Mouse (Mus musculus): Measurements from ENCODE around the gene Gsap.
"Not testable (repeated sequence)": the region's sequence is repeated elsewhere in the genome, so short reads cannot be mapped to it uniquely, and the experiment has no call there.

Gsap gene

GRCm38 (mm10) chr5:21260746-21261145, 74.7 kb downstream of the Gsap start:
- no peak for DNase-seq (ENCODE audit: low read depth, low spot score)

GRCm38 (mm10) chr5:21261202-21261844, 75.3 kb downstream of the Gsap start:
- peak; percentile 44 for DNase-seq (ENCODE audit: low read depth, low spot score)

DNA sequence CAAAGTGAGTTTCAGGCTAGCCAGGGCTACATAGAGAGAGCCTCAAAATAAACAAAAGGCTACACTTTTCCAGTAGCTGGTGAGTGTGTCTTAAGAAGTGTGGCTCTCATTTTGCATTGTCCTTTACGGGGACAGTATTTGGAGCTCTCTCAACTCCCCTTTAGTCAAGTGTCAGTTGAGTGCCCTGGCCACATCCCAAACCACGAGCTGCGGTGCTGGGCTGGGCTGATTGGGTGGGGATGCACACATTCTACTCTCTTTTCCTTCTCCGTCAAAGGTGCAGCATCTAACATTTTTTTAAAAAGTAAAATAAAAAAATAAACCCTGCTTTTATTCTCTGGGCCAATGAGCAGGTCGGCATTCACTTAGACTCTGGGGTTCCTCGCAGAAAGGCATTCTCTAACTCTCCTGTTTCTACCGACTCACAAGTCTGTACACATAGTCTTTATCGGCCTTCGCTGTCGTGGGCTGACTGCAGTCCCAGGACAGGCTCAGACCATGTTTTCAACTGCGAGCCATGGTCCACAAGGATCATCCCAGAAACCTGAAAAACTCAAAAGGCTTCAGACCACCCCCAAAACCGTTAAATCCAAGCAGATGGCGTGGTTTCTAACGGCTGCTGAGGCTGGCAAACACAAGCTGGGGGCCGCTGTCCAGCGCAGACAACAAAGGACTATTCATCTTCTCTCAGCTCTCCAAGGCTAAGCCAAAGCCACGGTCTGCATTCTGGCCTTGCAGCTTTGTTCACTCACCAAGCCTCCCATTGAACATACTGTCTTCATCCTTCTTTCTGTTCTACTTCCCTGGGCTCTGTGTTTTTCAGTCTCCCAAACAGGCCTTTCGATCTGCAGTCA, 77.4 kb downstream of the Gsap start:
- peak; percentile 46 for DNase-seq (ENCODE audit: low read depth, low spot score)

DNA sequence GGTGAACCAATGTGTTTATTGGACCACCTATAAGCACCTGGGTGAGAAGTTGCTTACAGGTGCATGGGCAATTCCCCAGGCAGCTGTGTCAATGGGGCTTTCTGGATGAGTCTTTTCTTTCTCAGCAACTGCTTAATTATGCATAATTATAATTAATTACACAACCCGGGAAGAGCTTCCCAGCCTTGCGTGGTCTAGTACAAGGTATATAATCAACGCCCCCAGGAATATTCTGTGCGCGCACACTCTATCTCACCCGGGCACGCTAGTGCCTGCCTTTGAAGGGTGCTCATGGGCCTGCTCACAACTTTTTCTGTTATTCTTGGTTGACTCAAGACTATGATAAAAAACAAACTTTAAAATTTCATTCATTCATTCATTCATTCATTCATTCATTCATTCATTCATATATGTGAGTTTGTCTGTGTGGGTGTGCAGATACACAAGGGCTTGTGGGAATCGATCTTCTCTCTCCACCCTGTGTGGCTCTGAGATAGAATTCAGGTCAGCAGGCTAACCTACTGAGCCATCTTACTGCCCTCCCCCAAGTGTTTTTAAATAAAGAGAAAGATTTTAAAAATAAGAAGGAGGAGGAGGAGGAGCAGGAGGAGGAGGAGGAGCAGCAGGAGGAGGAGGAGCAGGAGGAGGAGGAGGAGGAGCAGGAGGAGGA, 78.4 kb downstream of the Gsap start:
- no peak for DNase-seq (ENCODE audit: low read depth, low spot score)

DNA sequence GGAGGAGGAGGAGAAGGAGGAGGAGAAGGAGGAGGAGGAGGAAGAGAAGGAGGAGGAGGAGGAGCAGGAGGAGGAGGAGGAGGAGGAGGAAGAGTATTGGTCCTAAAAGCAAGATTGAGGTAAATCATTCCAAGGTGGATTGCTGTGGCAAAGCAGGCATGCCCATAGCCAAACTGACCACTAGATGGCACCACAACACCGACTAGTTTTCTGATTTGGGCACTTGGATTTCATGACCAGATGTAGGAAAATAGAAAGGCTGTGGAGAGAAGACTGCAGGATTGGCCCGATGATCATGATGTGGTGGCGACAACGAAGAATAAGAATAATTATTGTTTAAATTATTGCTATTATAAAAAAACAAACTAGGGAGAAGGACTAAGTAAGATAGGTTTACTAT, 79.0 kb downstream of the Gsap start:
- peak; percentile 90 for DNase-seq (ENCODE audit: low read depth, low spot score)

- no peak for DNase-seq (ENCODE audit: low read depth, low spot score)
Observed at GRCm38 (mm10) chr5:21267090-21267489, 81.0 kb downstream of the Gsap start.

- no peak for DNase-seq (ENCODE audit: low read depth, low spot score)
Observed at GRCm38 (mm10) chr5:21269446-21269845, 83.4 kb downstream of the Gsap start.

DNA sequence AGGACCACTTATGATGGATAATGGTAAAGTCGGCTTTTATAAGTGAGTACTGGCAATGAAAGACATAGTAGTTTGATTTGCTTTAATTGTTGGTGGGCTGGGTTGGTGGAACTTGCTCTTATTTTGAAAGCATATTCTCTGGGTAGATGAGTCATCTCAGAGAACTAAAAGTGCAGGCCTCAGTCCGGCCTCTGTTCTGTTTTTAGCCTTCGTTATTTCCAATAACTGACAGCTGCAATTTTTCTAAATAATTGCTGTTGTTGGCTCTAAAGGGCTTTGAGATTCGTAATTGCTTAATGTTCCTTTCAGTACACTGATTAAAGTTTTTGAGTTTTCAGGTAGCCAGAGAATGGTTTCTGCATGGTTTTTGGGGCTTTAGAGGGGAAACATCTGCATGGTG, 84.7 kb downstream of the Gsap start:
- no peak for DNase-seq (ENCODE audit: low read depth, low spot score)

DNA sequence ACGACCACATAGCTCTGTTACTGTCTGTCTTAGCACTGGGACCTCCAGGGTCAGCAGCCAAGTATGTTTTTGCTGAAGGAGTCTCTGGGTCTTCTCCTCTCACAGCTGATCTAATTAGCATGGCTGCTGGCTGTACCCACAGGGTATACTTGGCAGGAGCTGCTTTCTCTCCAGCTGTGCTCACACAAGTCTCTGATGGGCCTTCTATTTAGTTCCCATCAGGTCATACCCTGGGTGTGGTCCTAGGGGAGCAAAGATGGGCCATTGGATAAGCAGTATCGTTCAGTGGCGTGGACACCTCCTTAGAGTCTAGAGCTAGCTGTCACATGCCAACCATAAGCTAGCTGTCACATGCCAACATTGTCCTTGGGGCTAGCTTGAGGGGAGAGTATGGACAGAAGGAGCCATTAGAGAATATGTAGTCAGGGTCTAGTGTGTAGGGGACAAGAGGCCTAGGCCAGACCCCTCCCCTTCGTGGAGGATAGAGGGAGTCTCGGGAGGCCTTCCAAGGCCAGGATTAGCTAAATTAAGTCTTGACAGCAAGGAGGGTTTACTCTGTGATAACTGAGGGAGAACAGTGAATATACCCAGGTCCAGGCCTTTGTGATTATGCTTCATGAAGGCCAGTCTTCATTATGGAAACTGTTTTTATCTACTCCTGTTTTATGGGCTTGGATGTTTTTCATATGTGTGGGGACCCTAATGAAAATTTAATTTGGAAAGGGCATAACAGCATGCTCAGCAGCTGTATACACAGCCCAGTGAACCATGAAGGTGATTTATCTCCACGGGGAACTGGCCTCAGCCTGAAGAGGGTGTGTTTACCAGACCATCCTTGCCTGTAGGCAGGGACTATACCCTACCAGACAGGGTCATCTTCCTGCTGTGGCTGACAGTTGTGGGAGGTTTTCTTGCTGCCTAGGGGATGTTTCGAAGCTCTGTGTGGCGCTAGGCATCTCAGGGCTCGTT, 85.6 kb downstream of the Gsap start:
- no peak for DNase-seq (ENCODE audit: low read depth, low spot score)

- DNase-seq (ENCODE audit: low read depth, low spot score) = not testable (repeated sequence)
Observed at GRCm38 (mm10) chr5:21277685-21278084, 91.6 kb downstream of the Gsap start.

DNA sequence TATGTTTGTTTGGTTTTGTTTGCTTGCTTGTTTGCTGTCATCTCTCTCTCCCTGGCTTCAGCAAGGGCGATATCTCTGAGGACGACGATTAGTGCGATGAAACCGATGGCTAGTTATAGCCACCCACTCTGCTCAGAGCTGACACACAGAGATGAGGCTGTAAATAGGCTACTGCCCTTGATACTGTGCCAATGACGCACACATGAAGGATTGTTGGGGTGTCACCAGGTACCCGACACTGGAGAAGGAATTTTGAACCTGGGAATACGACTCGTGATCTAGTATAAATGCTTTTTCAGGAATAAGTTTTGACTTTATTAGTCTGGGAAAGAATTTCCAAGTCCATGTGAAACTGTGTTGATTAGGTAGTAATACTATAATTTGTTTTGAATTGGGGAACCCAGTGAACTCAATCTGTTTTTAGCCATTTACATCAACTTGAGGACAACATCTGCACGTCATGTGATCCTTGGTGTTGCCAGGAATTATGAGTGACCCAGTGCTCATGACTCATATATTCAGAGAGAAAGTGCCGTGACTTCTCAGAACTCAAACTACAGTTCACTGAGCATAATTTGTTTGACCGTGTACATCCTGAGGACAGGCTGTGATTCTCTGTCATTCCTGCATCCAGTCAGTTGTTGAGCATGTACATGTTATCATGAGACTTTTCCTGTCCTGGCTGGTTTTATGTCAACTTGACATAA, 97.5 kb downstream of the Gsap start:
- no peak for DNase-seq (ENCODE audit: low read depth, low spot score)

- DNase-seq (ENCODE audit: low read depth, low spot score) = no peak
Observed at GRCm38 (mm10) chr5:21288658-21289435, 102.8 kb downstream of the Gsap start.

DNA sequence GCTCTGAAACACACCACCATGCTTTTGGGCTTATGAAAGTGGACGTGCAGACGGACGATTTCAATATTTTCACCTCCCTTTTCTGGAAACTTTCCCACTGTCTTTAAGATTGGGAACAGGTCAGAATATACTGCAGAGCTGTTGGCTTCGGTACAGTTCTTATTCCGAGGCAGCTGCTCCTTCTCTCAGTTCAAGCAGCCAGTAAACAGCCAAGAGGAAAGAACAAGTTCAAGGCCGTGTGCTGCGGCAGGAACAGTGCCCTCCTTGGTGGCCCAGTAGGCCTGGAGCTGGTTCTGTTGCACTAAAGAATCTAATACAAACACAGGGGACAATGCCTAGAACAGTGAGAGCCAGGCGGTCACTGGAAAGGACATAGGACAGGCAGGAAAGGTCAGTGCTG, 104.5 kb downstream of the Gsap start:
- DNase-seq (ENCODE audit: low read depth, low spot score) = no peak

GRCm38 (mm10) chr5:21295683-21296082, 109.6 kb downstream of the Gsap start:
- no peak for DNase-seq (ENCODE audit: low read depth, low spot score)

DNA sequence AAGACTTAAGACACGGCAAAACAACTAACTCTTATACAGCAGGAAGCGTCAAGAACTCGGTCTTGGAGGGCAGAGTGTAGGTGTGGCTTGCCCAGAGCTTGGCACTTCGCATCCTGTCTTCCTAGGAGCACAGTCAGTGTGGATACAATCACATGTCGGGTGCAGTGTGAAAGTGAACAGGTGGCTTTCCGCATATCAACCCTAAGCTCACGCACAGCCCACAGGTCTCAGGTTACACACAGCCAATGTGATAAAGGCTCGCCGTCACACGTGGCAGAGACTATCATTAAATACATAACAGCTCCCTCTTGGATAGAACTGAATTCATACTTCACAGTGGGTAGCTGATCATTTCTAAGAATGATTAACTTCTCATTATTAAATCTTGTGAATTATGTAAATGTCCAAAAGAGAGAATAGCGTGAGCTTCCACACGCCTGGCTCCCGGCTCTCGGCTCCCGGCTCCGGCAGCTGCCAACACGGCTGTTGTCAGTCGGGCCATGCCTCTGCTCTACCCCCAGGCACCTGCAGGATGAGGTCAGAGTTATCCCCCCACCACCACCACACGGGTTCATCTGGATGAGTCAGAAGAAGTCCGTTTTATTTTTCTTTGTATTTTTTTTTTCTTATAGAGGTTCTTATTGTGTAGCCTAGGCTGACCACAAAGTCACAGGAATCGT, 113.2 kb downstream of the Gsap start:
- peak; percentile 21 for DNase-seq (ENCODE audit: low read depth, low spot score)

DNA sequence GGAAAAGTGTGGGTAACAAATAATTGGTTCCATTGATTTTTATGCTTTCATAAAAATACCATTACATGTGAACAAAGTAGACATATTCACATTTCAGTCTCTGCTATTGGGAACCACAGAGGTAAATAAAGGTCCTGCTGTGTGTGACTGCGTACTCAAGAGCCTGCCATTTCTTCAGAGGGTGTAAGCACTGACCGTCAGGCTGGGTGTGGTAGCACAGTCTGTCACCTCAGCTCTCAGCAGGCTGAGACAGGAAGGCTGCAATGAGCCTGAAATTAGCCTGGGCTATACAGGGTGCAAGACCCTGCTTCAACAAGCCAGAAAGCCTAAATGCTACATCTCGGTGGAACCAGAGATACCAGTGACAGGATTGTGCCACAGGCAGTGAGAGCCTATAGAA, 114.0 kb downstream of the Gsap start:
- no peak for DNase-seq (ENCODE audit: low read depth, low spot score)

GRCm38 (mm10) chr5:21301011-21301410, 115.0 kb downstream of the Gsap start:
- DNase-seq (ENCODE audit: low read depth, low spot score) = no peak

- DNase-seq (ENCODE audit: low read depth, low spot score) = no peak
Observed at GRCm38 (mm10) chr5:21307165-21307564, 121.1 kb downstream of the Gsap start.

DNA sequence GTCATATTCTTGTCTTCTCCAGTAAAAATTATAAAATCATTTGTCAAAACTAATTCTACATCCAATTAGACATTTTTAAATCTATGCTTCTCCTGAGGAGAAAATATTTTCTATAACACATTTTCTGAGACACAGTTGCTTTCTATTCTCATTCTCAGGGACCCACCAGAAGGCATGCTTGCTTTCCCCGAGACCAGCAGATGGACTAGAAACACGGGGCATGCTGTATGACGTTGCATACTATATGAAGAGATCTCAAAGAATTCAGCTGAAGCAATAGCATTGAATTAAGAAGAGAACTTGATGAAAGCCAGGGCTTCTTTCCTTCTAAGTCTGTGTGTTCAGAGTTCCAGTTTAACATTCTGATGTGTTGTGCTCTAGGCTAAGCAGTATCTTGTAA, 128.6 kb downstream of the Gsap start:
- DNase-seq (ENCODE audit: low read depth, low spot score) = no peak

Measured in forelimb bud, embryonic 11.5 days (tissue).